Mouse (Mus musculus): ENCODE data around the gene Sel1l.

GRCm38 (mm10) chr12:91789801-91790200, 59.2 kb downstream of the Sel1l start:
- TF ChIP-seq CTCF (IDR thresholded peaks at IDR 0.05; ENCODE audit: low read depth) (peak; percentile 86), EP300 (optimal IDR thresholded peaks at IDR 0.05) (no peak)
